Mouse (Mus musculus) embryonic facial prominence, embryonic 10.5 days (tissue): ENCODE measurements around the gene Ube2d3. TPM values are rescaled to one million over a fixed set of nuclear protein-coding genes. Genes with fewer than 3 reads are reported as not detected.
"Not testable (repeated sequence)": the region's sequence is repeated elsewhere in the genome, so short reads cannot be mapped to it uniquely, and the experiment has no call there.

Experiments used
- DNase-seq: peaks from one replicate; pipeline ENCODE4 v3.0.0-alpha.2; 2017; ENCODE audit warnings: low spot score
- H3K27ac ChIP-seq: fragments of 300-500 bp; sonication (generic); replicated peaks from 2 replicates; pipeline ENCODE4 v1.5.1; 2016; ENCODE audit warnings: mild to moderate bottlenecking
- H3K27me3 ChIP-seq: fragments of 300-500 bp; sonication (generic); replicated peaks from 2 replicates; pipeline ENCODE4 v1.6.1; 2016; ENCODE audit warnings: low read depth, mild to moderate bottlenecking; ENCODE audit not compliant: poor library complexity, severe bottlenecking
- H3K36me3 ChIP-seq: fragments of 300-500 bp; sonication (generic); replicated peaks from 2 replicates; pipeline ENCODE4 v1.6.1; 2016; ENCODE audit warnings: mild to moderate bottlenecking, moderate library complexity
- H3K4me1 ChIP-seq: fragments of 300-500 bp; sonication (generic); 2 replicates; pipeline ENCODE4 v1.6.1; 2016
- H3K4me3 ChIP-seq: fragments of 300-500 bp; sonication (generic); 2 replicates; pipeline ENCODE4 v1.5.1; 2016; ENCODE audit warnings: mild to moderate bottlenecking, moderate library complexity
- H3K9me3 ChIP-seq: fragments of 300-500 bp; sonication (generic); 2 replicates; pipeline ENCODE4 v1.6.1; 2016; ENCODE audit warnings: mild to moderate bottlenecking
- WGBS: fragments of 180-500 bp; shearing (Covaris S2); methylation state at CpG from one replicate; pipeline ENCODE4 v1.1.7; 2016; 5-methylcytosine and 5-hydroxymethylcytosine counted together
- polyA plus RNA-seq: library from polyadenylated mRNA; unstranded; fragments of >200 nt; fragmentation: Nextera tagmentation; extraction: Ambion mirVana; gene quantifications from 2 replicates; pipeline ENCODE4 v1.2.1, GENCODE M21; 2016

Gene Ube2d3
- polyA plus RNA-seq, 1 experiment from 2014 or later, result 556 TPM

GRCm38 (mm10) chr3:135440621-135441020, 2.7 kb downstream of the Ube2d3 start:
- Histone ChIP-seq H3K9me3 (no peaks in the 10 kb centered on the region), H3K27ac (no peak overlapping the region), H3K36me3 (peaks cover 54% of the 10 kb centered on the region), H3K4me1 (peaks cover 23% of the 10 kb centered on the region), H3K4me3 (peak overlapping the region; percentile 81), H3K27me3 (no peaks in the 10 kb centered on the region)
- WGBS, result 63% methylated on average over 10 of the region's 10 CpGs
- no peak for DNase-seq

- H3K36me3 ChIP-seq, result peaks cover 89% of the 10 kb centered on the region
- H3K4me1 ChIP-seq, result peaks cover 17% of the 10 kb centered on the region
- no peak overlapping the region for H3K27ac ChIP-seq
- no peaks in the 10 kb centered on the region for H3K27me3 ChIP-seq
- no peaks in the 10 kb centered on the region for H3K9me3 ChIP-seq
- DNase-seq, result no peak
- H3K4me3 ChIP-seq, result no peak overlapping the region
These were observed 7.0 kb downstream of the Ube2d3 start for GRCm38 (mm10) chr3:135444930-135445329.

GRCm38 (mm10) chr3:135458981-135459380, 21.0 kb downstream of the Ube2d3 start:
- H3K9me3 ChIP-seq, result no peaks in the 10 kb centered on the region
- no peaks in the 10 kb centered on the region for H3K4me1 ChIP-seq
- H3K36me3 ChIP-seq, result peaks cover 99% of the 10 kb centered on the region
- no peak overlapping the region for H3K4me3 ChIP-seq
- H3K27me3 ChIP-seq, result no peaks in the 10 kb centered on the region
- H3K27ac ChIP-seq, result no peak overlapping the region
- no peak for DNase-seq

- H3K27ac ChIP-seq, result no peak overlapping the region
- no peaks in the 10 kb centered on the region for H3K4me1 ChIP-seq
- WGBS, result 83% methylated on average over 1 of the region's 1 CpGs
- peaks cover 38% of the 10 kb centered on the region for H3K36me3 ChIP-seq
- H3K27me3 ChIP-seq, result no peaks in the 10 kb centered on the region
- no peak overlapping the region for H3K4me3 ChIP-seq
- DNase-seq, result no peak
- H3K9me3 ChIP-seq, result no peaks in the 10 kb centered on the region
These were observed 30.5 kb downstream of the Ube2d3 start for GRCm38 (mm10) chr3:135468402-135468801.

DNA sequence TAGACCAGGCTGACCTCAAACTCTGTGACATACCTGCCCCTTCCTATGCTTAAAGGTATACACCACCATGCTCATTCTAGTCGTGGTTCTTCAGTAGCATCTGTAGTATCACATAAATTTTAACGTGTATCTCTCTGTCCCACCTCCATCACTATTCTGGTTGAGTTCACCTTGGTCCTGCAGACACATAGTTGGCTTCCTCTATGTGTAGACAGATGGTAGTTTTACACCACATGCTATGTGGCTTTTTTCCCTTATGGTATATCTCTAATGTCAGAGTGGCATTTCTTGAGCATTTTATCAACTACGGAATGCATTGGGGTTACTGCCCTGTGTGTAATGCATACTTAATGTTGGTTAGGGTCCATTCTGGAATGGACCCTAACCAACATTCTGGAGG, 31.2 kb downstream of the Ube2d3 start:
- no peak for DNase-seq
- no peaks in the 10 kb centered on the region for H3K4me1 ChIP-seq
- no peak overlapping the region for H3K4me3 ChIP-seq
- H3K27ac ChIP-seq, result no peak overlapping the region
- H3K9me3 ChIP-seq, result no peaks in the 10 kb centered on the region
- no peaks in the 10 kb centered on the region for H3K27me3 ChIP-seq
- WGBS, result 56% methylated on average over 3 of the region's 3 CpGs
- peaks cover 31% of the 10 kb centered on the region for H3K36me3 ChIP-seq

DNA sequence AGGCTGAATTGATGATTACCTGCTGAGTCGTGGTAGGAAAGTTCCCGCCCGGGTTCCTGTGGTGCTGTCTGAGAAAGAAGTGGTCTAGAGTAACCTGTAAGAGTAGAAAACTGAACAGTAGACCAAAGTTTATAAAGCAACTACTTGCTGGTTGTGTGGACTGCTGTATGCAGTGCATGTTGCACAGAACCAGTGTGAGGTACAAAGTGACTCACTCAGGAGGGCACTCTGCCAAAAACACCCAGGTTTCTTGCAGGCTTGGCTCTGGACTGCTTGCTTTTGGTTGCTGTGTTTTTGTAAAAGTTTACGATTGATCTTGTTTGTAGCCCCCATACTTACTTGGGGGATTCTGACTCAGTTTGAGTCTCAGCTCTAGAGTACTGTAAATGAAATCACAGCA, 32.0 kb downstream of the Ube2d3 start:
- Histone ChIP-seq H3K4me3 (no peak overlapping the region), H3K9me3 (no peaks in the 10 kb centered on the region), H3K4me1 (no peaks in the 10 kb centered on the region), H3K27ac (no peak overlapping the region), H3K36me3 (peaks cover 23% of the 10 kb centered on the region), H3K27me3 (no peaks in the 10 kb centered on the region)
- DNase-seq, result no peak
- WGBS, result 52% methylated on average over 4 of the region's 4 CpGs

- Histone ChIP-seq H3K27ac (no peak overlapping the region), H3K36me3 (peaks cover 17% of the 10 kb centered on the region), H3K4me1 (no peaks in the 10 kb centered on the region), H3K4me3 (no peak overlapping the region), H3K9me3 (no peaks in the 10 kb centered on the region), H3K27me3 (no peaks in the 10 kb centered on the region)
- 83% methylated on average over 1 of the region's 1 CpGs for WGBS
- DNase-seq, result no peak
These were observed 32.9 kb downstream of the Ube2d3 start for GRCm38 (mm10) chr3:135470823-135471222.

GRCm38 (mm10) chr3:135475025-135475424, 37.1 kb downstream of the Ube2d3 start:
- no peak overlapping the region for H3K4me3 ChIP-seq
- H3K9me3 ChIP-seq, result no peaks in the 10 kb centered on the region
- DNase-seq, result no peak
- H3K4me1 ChIP-seq, result no peaks in the 10 kb centered on the region
- no peaks in the 10 kb centered on the region for H3K36me3 ChIP-seq
- H3K27ac ChIP-seq, result no peak overlapping the region
- no peaks in the 10 kb centered on the region for H3K27me3 ChIP-seq
- 87% methylated on average over 8 of the region's 8 CpGs for WGBS

DNA sequence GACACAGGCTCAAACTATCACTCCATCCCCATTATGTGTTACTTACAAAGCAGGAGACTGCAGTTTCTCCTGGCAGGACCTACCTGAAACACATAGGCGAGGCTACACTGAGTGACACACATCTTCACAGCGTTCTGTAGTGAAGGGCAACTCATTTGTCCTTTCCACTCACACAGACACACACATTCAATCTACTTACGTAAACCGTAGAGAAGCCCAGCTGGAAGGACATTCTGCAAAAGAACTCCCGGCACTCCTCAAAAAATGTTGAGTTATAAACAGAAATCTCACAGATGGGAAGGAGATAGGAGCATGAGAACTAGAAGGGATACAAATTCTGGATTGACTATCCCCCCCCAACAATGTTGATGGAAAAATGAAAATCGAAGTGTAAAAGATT, 38.3 kb downstream of the Ube2d3 start:
- no peak overlapping the region for H3K4me3 ChIP-seq
- no peaks in the 10 kb centered on the region for H3K36me3 ChIP-seq
- no peaks in the 10 kb centered on the region for H3K9me3 ChIP-seq
- H3K4me1 ChIP-seq, result no peaks in the 10 kb centered on the region
- no peaks in the 10 kb centered on the region for H3K27me3 ChIP-seq
- no peak overlapping the region for H3K27ac ChIP-seq
- DNase-seq, result no peak
- 84% methylated on average over 6 of the region's 6 CpGs for WGBS

- DNase-seq, result no peak
- H3K9me3 ChIP-seq, result no peaks in the 10 kb centered on the region
- no peaks in the 10 kb centered on the region for H3K4me1 ChIP-seq
- no peak overlapping the region for H3K4me3 ChIP-seq
- no peaks in the 10 kb centered on the region for H3K36me3 ChIP-seq
- H3K27ac ChIP-seq, result no peak overlapping the region
- 91% methylated on average over 2 of the region's 2 CpGs for WGBS
- no peaks in the 10 kb centered on the region for H3K27me3 ChIP-seq
These were observed 39.0 kb downstream of the Ube2d3 start for GRCm38 (mm10) chr3:135476977-135477376.

DNA sequence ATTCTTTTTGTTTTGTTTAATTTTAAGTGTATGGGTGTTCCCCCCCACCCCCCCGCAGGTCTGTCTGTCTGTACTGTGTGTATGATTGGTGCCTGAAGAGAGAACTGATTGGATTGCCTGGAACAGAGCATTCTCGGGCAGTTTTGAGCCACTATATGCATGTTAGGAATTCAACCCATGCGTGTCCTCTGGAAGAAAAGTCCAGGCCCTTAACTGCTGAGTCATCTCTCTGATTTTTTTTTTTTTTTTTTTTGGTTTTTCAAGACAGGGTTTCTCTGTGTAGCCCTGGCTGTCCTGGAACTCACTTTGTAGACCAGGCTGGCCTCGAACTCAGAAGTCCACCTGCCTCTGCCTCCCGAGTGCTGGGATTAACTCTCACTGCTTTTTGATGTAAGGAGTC, 41.1 kb downstream of the Ube2d3 start:
- H3K9me3 ChIP-seq, H3K4me1 ChIP-seq, H3K36me3 ChIP-seq, H3K4me3 ChIP-seq, H3K27me3 ChIP-seq, H3K27ac ChIP-seq, DNase-seq: not testable (repeated sequence)
- 86% methylated on average over 5 of the region's 5 CpGs for WGBS

DNA sequence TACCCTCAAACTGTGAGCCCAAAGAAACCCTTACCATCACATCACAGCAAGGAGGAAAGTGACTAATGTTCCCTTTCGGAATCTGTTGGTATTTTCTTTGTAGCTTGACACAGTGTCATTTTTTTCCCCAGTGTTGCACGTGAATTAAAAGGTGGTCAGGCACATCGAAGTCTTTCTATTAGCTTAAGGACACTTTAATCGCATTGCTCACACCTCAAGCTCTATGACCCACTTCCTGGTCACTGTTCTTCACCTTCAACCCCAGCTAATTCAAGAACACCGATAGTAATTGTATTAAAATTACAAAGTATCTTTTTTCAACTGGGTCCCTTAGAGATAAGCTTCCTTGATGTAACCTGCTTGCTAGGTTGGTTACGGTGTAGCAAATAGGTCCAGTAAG, 42.8 kb downstream of the Ube2d3 start:
- DNase-seq, result no peak
- H3K36me3 ChIP-seq, result no peaks in the 10 kb centered on the region
- H3K9me3 ChIP-seq, result no peaks in the 10 kb centered on the region
- H3K27ac ChIP-seq, result no peak overlapping the region
- WGBS, result 89% methylated on average over 6 of the region's 6 CpGs
- H3K4me1 ChIP-seq, result peaks cover 10% of the 10 kb centered on the region
- 0 out of 2 replicates have a peak, but pooled peaks cover 16% of the 10 kb centered on the region for H3K27me3 ChIP-seq
- no peak overlapping the region for H3K4me3 ChIP-seq

- Histone ChIP-seq H3K4me3 (no peak overlapping the region), H3K27me3 (peaks cover 22% of the 10 kb centered on the region; the same call in 1 of the 2 replicates), H3K27ac (no peak overlapping the region), H3K4me1 (peaks cover 14% of the 10 kb centered on the region), H3K9me3 (no peaks in the 10 kb centered on the region), H3K36me3 (no peaks in the 10 kb centered on the region)
- no peak for DNase-seq
- 85% methylated on average over 3 of the region's 3 CpGs for WGBS
These were observed 43.7 kb downstream of the Ube2d3 start for GRCm38 (mm10) chr3:135481608-135482007.

GRCm38 (mm10) chr3:135484650-135485049, 46.7 kb downstream of the Ube2d3 start:
- H3K27ac ChIP-seq, H3K36me3 ChIP-seq, H3K9me3 ChIP-seq, DNase-seq: not testable (repeated sequence)
- peak overlapping the region; percentile 77; the same call in 1 of the 2 replicates for H3K4me3 ChIP-seq
- WGBS, result 91% methylated on average over 15 of the region's 15 CpGs
- peaks cover 14% of the 10 kb centered on the region for H3K4me1 ChIP-seq
- peaks cover 28% of the 10 kb centered on the region; the same call in 1 of the 2 replicates for H3K27me3 ChIP-seq
